9 mouse cellular contexts compared by ENCODE assay signal in the genomic region with DNA sequence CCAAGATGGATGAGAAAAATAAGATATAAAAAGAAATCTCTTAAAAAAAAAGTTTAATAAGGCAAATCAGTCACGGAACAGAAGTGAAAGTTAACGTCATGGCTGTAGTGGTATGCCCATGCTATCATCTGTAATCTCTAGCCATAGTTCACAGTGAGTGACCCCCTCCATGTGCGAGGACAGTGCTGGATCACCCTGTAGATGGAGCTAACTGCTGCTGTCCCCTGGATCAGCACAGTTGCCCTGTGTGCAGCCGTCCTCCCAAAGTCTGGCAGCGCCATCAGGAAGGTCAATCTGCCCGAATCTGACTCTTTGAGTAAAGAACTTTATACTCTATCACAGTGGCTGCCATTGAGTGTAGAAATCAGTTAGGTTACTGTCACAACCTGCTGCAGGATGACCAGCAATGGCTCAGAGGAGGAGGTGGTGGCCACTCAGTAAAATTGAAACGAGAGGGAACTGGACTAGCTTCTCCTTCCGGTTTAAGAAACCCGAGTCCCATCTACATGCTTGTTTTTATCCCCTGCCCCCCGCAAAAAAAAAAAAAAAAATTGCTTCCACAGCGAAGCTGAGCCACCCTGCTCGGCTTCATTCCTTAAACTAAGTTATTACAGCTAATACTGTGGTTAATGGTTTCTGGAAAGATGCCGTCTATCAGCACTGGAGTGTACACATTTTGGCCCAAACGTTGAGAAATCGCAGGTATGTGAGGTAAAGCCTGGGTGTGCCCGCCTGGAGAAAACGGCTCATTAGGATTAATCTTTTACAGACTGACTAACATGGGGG.
DNase-seq lines count a peak whose midpoint lies in the region; ATAC-seq lines count a peak whose summit lies in the region.
"Had no signal": no experiment of that assay in that cellular context is flagged by ENCODE, and none has a peak within 500 bp of the region (broad histone marks: within the 10 kb centered on the region; RNA-seq: fewer than 3 reads in every experiment).

No protein-coding gene starts in this region.

- H3K9me3 ChIP-seq in heart, embryonic 15.5 days (replicated peaks), result no peaks in the 10 kb centered on the region
- no peaks in the 10 kb centered on the region for H3K9me3 ChIP-seq in limb, embryonic 10.5 days (replicated peaks)
- no peaks in the 10 kb centered on the region for H3K9me3 ChIP-seq in midbrain, embryonic 16.5 days (replicated peaks; ENCODE audit: control insufficient read depth, low read length, poor library complexity, severe bottlenecking)

- no peaks in the 10 kb centered on the region for H3K36me3 ChIP-seq in heart, embryonic 15.5 days
- no peaks in the 10 kb centered on the region for H3K36me3 ChIP-seq in limb, embryonic 10.5 days
- H3K36me3 ChIP-seq in midbrain, embryonic 16.5 days (ENCODE audit: control insufficient read depth, insufficient read depth, low read length), result no peaks in the 10 kb centered on the region

- H3K27me3 ChIP-seq in heart, embryonic 15.5 days, result no peaks in the 10 kb centered on the region
- H3K27me3 ChIP-seq in limb, embryonic 10.5 days (ENCODE audit: low read depth, poor library complexity, severe bottlenecking), result no peaks in the 10 kb centered on the region
- H3K27me3 ChIP-seq in midbrain, embryonic 16.5 days (ENCODE audit: control insufficient read depth, insufficient read depth, low read depth, low read length), result no peaks in the 10 kb centered on the region

- no peak overlapping the region for H3K27ac ChIP-seq in heart, embryonic 15.5 days
- peak overlapping the region; percentile 3; the same call in 1 of the 2 replicates for H3K27ac ChIP-seq in limb, embryonic 10.5 days
- no peak overlapping the region for H3K27ac ChIP-seq in midbrain, embryonic 16.5 days (ENCODE audit: low read length)
- H3K27ac ChIP-seq: heart, adult 2 months had no signal

- no peak overlapping the region for H3K9ac ChIP-seq in heart, embryonic 15.5 days
- H3K9ac ChIP-seq in midbrain, embryonic 16.5 days (ENCODE audit: low read depth, low read length), result no peak overlapping the region

- ATAC-seq in heart, embryonic 15.5 days (replicated peaks; ENCODE audit: insufficient number of reproducible peaks, insufficient read depth, low FRiP score, low read depth), result no peak
- ATAC-seq in midbrain, embryonic 16.5 days, result no peak

- H3K4me1 ChIP-seq in heart, embryonic 15.5 days (replicated peaks), result no peaks in the 10 kb centered on the region
- H3K4me1 ChIP-seq in limb, embryonic 10.5 days, result peaks cover 19% of the 10 kb centered on the region
- no peaks in the 10 kb centered on the region for H3K4me1 ChIP-seq in midbrain, embryonic 16.5 days (ENCODE audit: control insufficient read depth, insufficient read depth, low read length)

- H3K4me2 ChIP-seq in heart, embryonic 15.5 days, result peak overlapping the region; percentile 13; the same call in 1 of the 2 replicates
- no peak overlapping the region for H3K4me2 ChIP-seq in midbrain, embryonic 16.5 days (ENCODE audit: low read length)

- WGBS in heart, embryonic 15.5 days, result 65% methylated on average over 17 of the region's 17 CpGs
- 74% methylated on average over 17 of the region's 17 CpGs for WGBS in limb, embryonic 10.5 days
- 79% methylated on average over 17 of the region's 17 CpGs for WGBS in midbrain, embryonic 16.5 days

- intact Hi-C loops in heart, postnatal 36 days (cut with DNase I), result no loop called here
- intact Hi-C loops in gastrocnemius, postnatal 14 days (cut with DNase I; ENCODE audit: low total_unique reads), result no loop called here

- no peak for DNase-seq in heart, postnatal 36 days
- peak; percentile 10 for DNase-seq in gastrocnemius, postnatal 14 days
- no peak for DNase-seq in limb, embryonic 10.5 days (ENCODE audit: low spot score)
- DNase-seq in lung, postnatal 36 days, result peak; percentile 25
- DNase-seq in layer of hippocampus, postnatal 36 days, result no peak
- no peak for DNase-seq in thymus, postnatal 25 days

- H3K4me3 ChIP-seq in heart, embryonic 15.5 days, result 0 out of 2 replicates have a peak overlapping the region, but pooled peaks have one; percentile 7
- H3K4me3 ChIP-seq in limb, embryonic 10.5 days, result no peak overlapping the region
- no peak overlapping the region for H3K4me3 ChIP-seq in midbrain, embryonic 16.5 days (ENCODE audit: low read depth, low read length)
- H3K4me3 ChIP-seq: heart, adult 2 months had no signal

Comparison
In these comparisons a context has a peak if more than half of its experiments do, and no peak if none do; other contexts are left out.
1. DNase-seq: peak in gastrocnemius, postnatal 14 days (single experiment) and lung, postnatal 36 days (single experiment); none in heart, postnatal 36 days (0 of 2), limb, embryonic 10.5 days (single experiment), layer of hippocampus, postnatal 36 days (0 of 2) and thymus, postnatal 25 days (single experiment).